Comparison of ENCODE assay signal across 16 mouse cellular contexts in genomic region chr10:87652139-87652740, GRCm38 (mm10).
A peak's percentile ranks its signal among the peaks of the same experiment; 100 is the strongest.
DNase-seq lines count a peak whose midpoint lies in the region; ATAC-seq and TF ChIP-seq lines count a peak whose summit lies in the region.
"Had no signal": no experiment of that assay in that cellular context is flagged by ENCODE, and none has a peak within 500 bp of the region (broad histone marks: within the 10 kb centered on the region; RNA-seq: fewer than 3 reads in every experiment).

No protein-coding gene starts in this region.

- H3K36me3 ChIP-seq in forebrain, embryonic 15.5 days = no peaks in the 10 kb centered on the region
- no peaks in the 10 kb centered on the region for H3K36me3 ChIP-seq in forebrain, embryonic 10.5 days (replicated peaks)
- no peaks in the 10 kb centered on the region for H3K36me3 ChIP-seq in lung, embryonic 14.5 days (ENCODE audit: insufficient read depth)
- no peaks in the 10 kb centered on the region for H3K36me3 ChIP-seq in thymus, adult 2 months (ENCODE audit: control insufficient read depth, insufficient read depth, low read length)
- H3K36me3 ChIP-seq: lung, embryonic 15.5 days; neural tube, embryonic 13.5 days had no signal

- no peak overlapping the region for H3K4me3 ChIP-seq in forebrain, embryonic 15.5 days
- no peak overlapping the region for H3K4me3 ChIP-seq in forebrain, embryonic 10.5 days
- no peak overlapping the region for H3K4me3 ChIP-seq in lung, embryonic 14.5 days (ENCODE audit: low read depth, low read length)
- H3K4me3 ChIP-seq in thymus, adult 2 months (ENCODE audit: control insufficient read depth, insufficient read depth, low read length) = no peak overlapping the region
- H3K4me3 ChIP-seq: lung, embryonic 15.5 days; neural tube, embryonic 13.5 days had no signal

- no peaks in the 10 kb centered on the region for H3K27me3 ChIP-seq in forebrain, embryonic 15.5 days
- no peaks in the 10 kb centered on the region for H3K27me3 ChIP-seq in forebrain, embryonic 10.5 days (ENCODE audit: poor library complexity, severe bottlenecking)
- no peaks in the 10 kb centered on the region for H3K27me3 ChIP-seq in lung, embryonic 14.5 days (ENCODE audit: insufficient read depth, low read length)
- no peaks in the 10 kb centered on the region for H3K27me3 ChIP-seq in thymus, adult 2 months (ENCODE audit: control insufficient read depth, insufficient read depth, low read length)
- H3K27me3 ChIP-seq: lung, embryonic 15.5 days; neural tube, embryonic 13.5 days had no signal

- 45% methylated on average over 8 of the region's 8 CpGs for WGBS in forebrain, embryonic 15.5 days
- WGBS in forebrain, embryonic 10.5 days = 81% methylated on average over 8 of the region's 8 CpGs
- 62% methylated on average over 8 of the region's 8 CpGs for WGBS in lung, embryonic 14.5 days
- WGBS in thymus, adult 2 months = 90% methylated on average over 8 of the region's 8 CpGs

- no peak for TF ChIP-seq POLR2A in brain, embryonic 14.5 days (IDR thresholded peaks at IDR 0.05; ENCODE audit: borderline replicate concordance, extremely low read depth, insufficient read depth, insufficient read length, poor library complexity, severe bottlenecking)
- TF ChIP-seq POLR2A in thymus, adult 2 months (IDR thresholded peaks at IDR 0.05; ENCODE audit: control insufficient read depth, extremely low read depth, insufficient read depth, low read length, poor library complexity) = no peak

- no peak overlapping the region for H3K4me2 ChIP-seq in forebrain, embryonic 15.5 days (replicated peaks)
- H3K4me2 ChIP-seq in lung, embryonic 14.5 days = no peak overlapping the region
- H3K4me2 ChIP-seq: liver, embryonic 11.5 days; lung, embryonic 15.5 days; neural tube, embryonic 13.5 days had no signal

- H3K4me1 ChIP-seq in forebrain, embryonic 15.5 days = peaks cover 11% of the 10 kb centered on the region; the same call in 1 of the 2 replicates
- H3K4me1 ChIP-seq in forebrain, embryonic 10.5 days = peaks cover 11% of the 10 kb centered on the region
- H3K4me1 ChIP-seq in lung, embryonic 14.5 days (ENCODE audit: insufficient read depth) = no peaks in the 10 kb centered on the region
- H3K4me1 ChIP-seq in thymus, adult 2 months (replicated peaks; ENCODE audit: control insufficient read depth, insufficient read depth, low read length) = no peaks in the 10 kb centered on the region
- H3K4me1 ChIP-seq: lung, embryonic 15.5 days had no signal

- TF ChIP-seq CTCF in lung, embryonic 14.5 days (IDR thresholded peaks at IDR 0.05; ENCODE audit: low read depth) = no peak
- TF ChIP-seq CTCF in brain, embryonic 14.5 days (IDR thresholded peaks at IDR 0.05; ENCODE audit: borderline replicate concordance, extremely low read depth, insufficient read depth, insufficient read length) = no peak
- TF ChIP-seq CTCF in thymus, adult 2 months (IDR thresholded peaks at IDR 0.05; ENCODE audit: borderline replicate concordance, control insufficient read depth, extremely low read depth, insufficient read depth, low read length, poor library complexity) = no peak

- no peak for DNase-seq in forebrain, embryonic 10.5 days (ENCODE audit: extremely low spot score, low spot score)
- peak; percentile 13 for DNase-seq in lung, embryonic 14.5 days
- DNase-seq in lung, postnatal 10 days = no peak
- peak; percentile 67 for DNase-seq in brain, embryonic 14.5 days (ENCODE audit: low read depth)
- DNase-seq in retina, embryonic 14.5 days (ENCODE audit: low spot score) = peak; percentile 31
- DNase-seq in thymus, adult 2 months = no peak
- DNase-seq: adrenal gland, postnatal 36 days; cerebellum, postnatal 36 days; gastrocnemius, postnatal 25 days; kidney, adult 2 months; kidney, postnatal 14 days; thymus, adult 18-20 months had no signal

- H3K27ac ChIP-seq in forebrain, embryonic 15.5 days (replicated peaks) = no peak overlapping the region
- no peak overlapping the region for H3K27ac ChIP-seq in forebrain, embryonic 10.5 days
- no peak overlapping the region for H3K27ac ChIP-seq in lung, embryonic 14.5 days (ENCODE audit: low read depth)
- H3K27ac ChIP-seq in thymus, adult 2 months (ENCODE audit: control insufficient read depth, insufficient read depth, low read length) = no peak overlapping the region
- H3K27ac ChIP-seq: lung, embryonic 15.5 days; neural tube, embryonic 13.5 days had no signal

- ATAC-seq in forebrain, embryonic 15.5 days (replicated peaks) = 0 out of 2 replicates have a peak, but pooled peaks have one; percentile 58
- ATAC-seq in lung, embryonic 14.5 days (ENCODE audit: insufficient read depth) = no peak

- no peaks in the 10 kb centered on the region for H3K9me3 ChIP-seq in forebrain, embryonic 15.5 days
- H3K9me3 ChIP-seq in forebrain, embryonic 10.5 days = no peaks in the 10 kb centered on the region
- no peaks in the 10 kb centered on the region for H3K9me3 ChIP-seq in lung, embryonic 14.5 days (ENCODE audit: low read depth, low read length)
- H3K9me3 ChIP-seq: lung, embryonic 15.5 days; neural tube, embryonic 13.5 days had no signal

- no peak overlapping the region for H3K9ac ChIP-seq in forebrain, embryonic 15.5 days (replicated peaks)
- no peak overlapping the region for H3K9ac ChIP-seq in lung, embryonic 14.5 days
- H3K9ac ChIP-seq: lung, embryonic 15.5 days; neural tube, embryonic 13.5 days had no signal

Comparison
In these comparisons a context has a peak if more than half of its experiments do, and no peak if none do; other contexts are left out.
1. DNase-seq: peak in lung, embryonic 14.5 days (single experiment), brain, embryonic 14.5 days (single experiment) and retina, embryonic 14.5 days (single experiment); none in forebrain, embryonic 10.5 days (single experiment), lung, postnatal 10 days (single experiment) and thymus, adult 2 months (single experiment).